Mouse (Mus musculus) stomach, postnatal 0 days (tissue): ENCODE results near the gene BC003965. TPM values are rescaled to one million over a fixed set of nuclear protein-coding genes. Genes with fewer than 3 reads are reported as not detected.
A peak's percentile ranks its signal among the peaks of the same experiment; 100 is the strongest.

Experiments
- ATAC-seq: fragments of 200-750 bp; cut with Nextera tagmentation; 2 replicates; pipeline ENCODE4 v1.8.0; 2017; ENCODE audit not compliant: low FRiP score, low TSS enrichment
- DNase-seq: peaks from one replicate; pipeline ENCODE4 v3.0.0-alpha.2; 2016; ENCODE audit warnings: low spot score
- H3K27ac ChIP-seq: fragments of 300-500 bp; sonication (generic); replicated peaks from 2 replicates; pipeline ENCODE4 v1.5.1; 2014; ENCODE audit warnings: mild to moderate bottlenecking, control low read depth
- H3K27me3 ChIP-seq: fragments of 300-500 bp; sonication (generic); 2 replicates; pipeline ENCODE4 v1.6.1; 2014; ENCODE audit warnings: low read length; ENCODE audit not compliant: control insufficient read depth, insufficient read depth
- H3K36me3 ChIP-seq: fragments of 300-500 bp; sonication (generic); 2 replicates; pipeline ENCODE4 v1.6.1; 2014; ENCODE audit warnings: low read length, mixed read lengths; ENCODE audit not compliant: control insufficient read depth, insufficient read depth
- H3K4me1 ChIP-seq: fragments of 300-500 bp; sonication (generic); replicated peaks from 2 replicates; pipeline ENCODE4 v1.6.1; 2014; ENCODE audit warnings: antibody characterized with exemption; ENCODE audit not compliant: control insufficient read depth, insufficient read depth
- H3K4me2 ChIP-seq: fragments of 300-500 bp; sonication (generic); replicated peaks from 2 replicates; pipeline ENCODE4 v1.6.1; 2014; ENCODE audit warnings: low read depth, mild to moderate bottlenecking, control low read depth, moderate library complexity
- H3K4me3 ChIP-seq: fragments of 300-500 bp; sonication (generic); 2 replicates; pipeline ENCODE4 v1.5.1; 2014; ENCODE audit warnings: low read depth, low read length, control low read depth
- H3K9ac ChIP-seq: fragments of 300-500 bp; sonication (generic); 2 replicates; pipeline ENCODE4 v1.6.1; 2014; ENCODE audit warnings: mild to moderate bottlenecking, low read length, control low read depth, mixed read lengths
- H3K9me3 ChIP-seq: fragments of 300-500 bp; sonication (generic); 2 replicates; pipeline ENCODE4 v1.6.1; 2016; ENCODE audit warnings: low read length; ENCODE audit not compliant: control insufficient read depth
- CTCF ChIP-seq: IDR thresholded peaks from 2 replicates; pipeline ENCODE4 v1.5.1; 2016; ENCODE audit warnings: antibody characterized with exemption, low read depth, mild to moderate bottlenecking, moderate library complexity
- EP300 ChIP-seq: optimal IDR thresholded peaks from 2 replicates; pipeline ENCODE3; 2016; ENCODE audit warnings: antibody characterized with exemption
- WGBS: fragments of 180-500 bp; shearing (Covaris S2); extraction: QIAGEN DNeasy Blood & Tissue Kit; methylation state at CpG from one replicate; pipeline ENCODE4 v1.1.7; 2014; 5-methylcytosine and 5-hydroxymethylcytosine counted together
- polyA plus RNA-seq: library from polyadenylated mRNA; unstranded; fragments of >200 nt; fragmentation: Nextera tagmentation; extraction: Ambion mirVana; gene quantifications from 2 replicates; pipeline ENCODE4 v1.2.1, GENCODE M21; 2015

BC003965 gene
- polyA plus RNA-seq, 1 experiment from 2014 or later: 23.1 TPM

GRCm38 (mm10) chr17:25164770-25165169, 19.6 kb upstream of the BC003965 start:
- no peak for ATAC-seq
- no peaks in the 10 kb centered on the region for H3K9me3 ChIP-seq
- 89% methylated on average over 3 of the region's 3 CpGs for WGBS
- H3K36me3 ChIP-seq: no peaks in the 10 kb centered on the region; the same call in 1 of the 2 replicates
- no peak overlapping the region for H3K9ac ChIP-seq
- no peak overlapping the region for H3K4me2 ChIP-seq
- TF ChIP-seq CTCF (no peak), EP300 (no peak)
- no peaks in the 10 kb centered on the region for H3K4me1 ChIP-seq
- no peaks in the 10 kb centered on the region for H3K27me3 ChIP-seq
- H3K27ac ChIP-seq: no peak overlapping the region
- DNase-seq: no peak
- no peak overlapping the region for H3K4me3 ChIP-seq

- H3K9ac ChIP-seq: no peak overlapping the region
- DNase-seq (no peak), ATAC-seq (no peak)
- no peaks in the 10 kb centered on the region for H3K27me3 ChIP-seq
- no peaks in the 10 kb centered on the region for H3K9me3 ChIP-seq
- TF ChIP-seq EP300 (no peak), CTCF (no peak)
- WGBS: 30% methylated on average over 6 of the region's 6 CpGs
- no peak overlapping the region for H3K4me2 ChIP-seq
- H3K27ac ChIP-seq: no peak overlapping the region
- no peaks in the 10 kb centered on the region for H3K4me1 ChIP-seq
- H3K4me3 ChIP-seq: no peak overlapping the region
- H3K36me3 ChIP-seq: no peaks in the 10 kb centered on the region
Observed at GRCm38 (mm10) chr17:25165970-25166671, 18.2 kb upstream of the BC003965 start.

GRCm38 (mm10) chr17:25169706-25170105, 14.6 kb upstream of the BC003965 start:
- H3K36me3 ChIP-seq: no peaks in the 10 kb centered on the region
- no peak overlapping the region for H3K4me2 ChIP-seq
- H3K27ac ChIP-seq: no peak overlapping the region
- H3K27me3 ChIP-seq: no peaks in the 10 kb centered on the region
- H3K4me1 ChIP-seq: no peaks in the 10 kb centered on the region
- no peak for ATAC-seq
- no peak for DNase-seq
- no peak overlapping the region for H3K9ac ChIP-seq
- H3K9me3 ChIP-seq: no peaks in the 10 kb centered on the region
- TF ChIP-seq CTCF: no peak
- TF ChIP-seq EP300: no peak
- no peak overlapping the region for H3K4me3 ChIP-seq
- WGBS: 91% methylated on average over 2 of the region's 2 CpGs

- WGBS: 88% methylated on average over 3 of the region's 3 CpGs
- H3K27me3 ChIP-seq: no peaks in the 10 kb centered on the region
- DNase-seq (no peak), ATAC-seq (no peak)
- no peaks in the 10 kb centered on the region for H3K36me3 ChIP-seq
- H3K4me1 ChIP-seq: no peaks in the 10 kb centered on the region
- no peak overlapping the region for H3K9ac ChIP-seq
- no peak overlapping the region for H3K4me2 ChIP-seq
- H3K9me3 ChIP-seq: no peaks in the 10 kb centered on the region
- H3K4me3 ChIP-seq: no peak overlapping the region
- TF ChIP-seq EP300 (no peak), CTCF (no peak)
- no peak overlapping the region for H3K27ac ChIP-seq
Observed at GRCm38 (mm10) chr17:25172558-25172957, 11.8 kb upstream of the BC003965 start.

GRCm38 (mm10) chr17:25175411-25175810, 8.9 kb upstream of the BC003965 start, which contains the start of gene Gm38655:
Gene Gm38655, minus strand, starts transcription at chr17:25175471.
- H3K27me3 ChIP-seq: no peaks in the 10 kb centered on the region
- peak within 1 kb of the TSS; percentile 37 for H3K4me2 ChIP-seq
- WGBS: 55% methylated on average over 9 of the region's 9 CpGs
- no peaks in the 10 kb centered on the region for H3K36me3 ChIP-seq
- peak within 1 kb of the TSS; percentile 13; the same call in 1 of the 2 replicates for H3K9ac ChIP-seq
- DNase-seq (peak; percentile 90), ATAC-seq (peak; percentile 86)
- H3K4me1 ChIP-seq: no peaks in the 10 kb centered on the region
- no peaks in the 10 kb centered on the region for H3K9me3 ChIP-seq
- TF ChIP-seq CTCF (no peak), EP300 (no peak)
- no peak within 1 kb of the TSS for H3K4me3 ChIP-seq
- peak within 1 kb of the TSS; percentile 58; the same call in 1 of the 2 replicates for H3K27ac ChIP-seq

- H3K4me3 ChIP-seq: peak overlapping the region; percentile 89; the same call in 1 of the 2 replicates
Observed at GRCm38 (mm10) chr17:25183232-25183631, 1.1 kb upstream of the BC003965 start.

More at GRCm38 (mm10) chr17:25183232-25183631, 1.1 kb upstream of the BC003965 start:
- H3K36me3 ChIP-seq: no peaks in the 10 kb centered on the region
- no peak overlapping the region for H3K27ac ChIP-seq
- no peak overlapping the region for H3K9ac ChIP-seq
- no peak for TF ChIP-seq EP300
- peak; percentile 28; the same call in 1 of the 2 replicates for TF ChIP-seq CTCF
- no peaks in the 10 kb centered on the region for H3K4me1 ChIP-seq
- DNase-seq (no peak), ATAC-seq (no peak)
- no peaks in the 10 kb centered on the region for H3K27me3 ChIP-seq
- H3K4me2 ChIP-seq: peak overlapping the region; percentile 67
- H3K9me3 ChIP-seq: no peaks in the 10 kb centered on the region
